Mouse (Mus musculus): ENCODE measurements at regions not wholly inside any gene's neighbourhood (a gene's known extent, or its start where the extent isn't known, plus 50 kb on each side); places are given as distances from the start of the nearest gene placed in this dataset.

- no peak for DNase-seq
Observed at GRCm38 (mm10) chr9:59232682-59233081, 58.7 kb upstream of the Adpgk start.

- no peak for DNase-seq
Observed at GRCm38 (mm10) chr9:59231947-59232346, 59.4 kb upstream of the Adpgk start.

GRCm38 (mm10) chr9:59231186-59231585 is 60.2 kb upstream of the Adpgk start:
- DNase-seq, result no peak

GRCm38 (mm10) chr9:59230161-59230560 is 61.2 kb upstream of the Adpgk start:
- no peak for DNase-seq

GRCm38 (mm10) chr9:59227948-59228347 is 63.4 kb upstream of the Adpgk start:
- no peak for DNase-seq

- DNase-seq, result no peak
Observed at GRCm38 (mm10) chr9:59226361-59226760, 65.0 kb upstream of the Adpgk start.

GRCm38 (mm10) chr9:59219277-59219676 is 72.1 kb upstream of the Adpgk start:
- DNase-seq, result no peak

GRCm38 (mm10) chr9:59202654-59203514 is 88.5 kb upstream of the Adpgk start:
- DNase-seq, result no peak

- DNase-seq, result no peak
Observed at GRCm38 (mm10) chr9:59199495-59200196, 91.7 kb upstream of the Adpgk start.

GRCm38 (mm10) chr9:59198221-59198875 is 93.0 kb upstream of the Adpgk start:
- no peak for DNase-seq

- no peak for DNase-seq
Observed at GRCm38 (mm10) chr9:59197506-59197905, 93.9 kb upstream of the Adpgk start.

GRCm38 (mm10) chr9:59193971-59194370 is 97.4 kb upstream of the Adpgk start:
- DNase-seq, result no peak

- peak; percentile 7 for DNase-seq
Observed at GRCm38 (mm10) chr9:59189141-59189540, 102.2 kb upstream of the Adpgk start.

- no peak for DNase-seq
Observed at GRCm38 (mm10) chr9:59188411-59188810, 102.9 kb upstream of the Adpgk start.

GRCm38 (mm10) chr9:59186326-59186725 is 105.0 kb upstream of the Adpgk start:
- DNase-seq, result no peak

- DNase-seq, result no peak
Observed at GRCm38 (mm10) chr9:59184089-59184488, 107.3 kb upstream of the Adpgk start.

GRCm38 (mm10) chr9:59182906-59183305 is 108.5 kb upstream of the Adpgk start:
- no peak for DNase-seq

- no peak for DNase-seq
Observed at GRCm38 (mm10) chr9:59182490-59182889, 108.9 kb upstream of the Adpgk start.

GRCm38 (mm10) chr9:59171576-59171975 is 119.8 kb upstream of the Adpgk start:
- DNase-seq, result no peak

- no peak for DNase-seq
Observed at GRCm38 (mm10) chr9:59163390-59163976, 127.2 kb upstream of the Neo1 start.

GRCm38 (mm10) chr9:59162954-59163353 is 126.7 kb upstream of the Neo1 start:
- DNase-seq, result no peak

GRCm38 (mm10) chr9:59157663-59158062 is 121.4 kb upstream of the Neo1 start:
- no peak for DNase-seq

- peak; percentile 8 for DNase-seq
Observed at GRCm38 (mm10) chr9:59153945-59154344, 117.7 kb upstream of the Neo1 start.

Data from adrenal gland, adult 8-10 months (tissue).